Mouse (Mus musculus) liver, adult (tissue): ENCODE results near the gene Nf1.

Source experiments
- GATA4 ChIP-seq: IDR thresholded peaks from 2 replicates; pipeline ENCODE4 v1.6.1; 2014; ENCODE audit warnings: mild to moderate bottlenecking, low read length; ENCODE audit not compliant: insufficient replicate concordance

The Nf1 gene

DNA sequence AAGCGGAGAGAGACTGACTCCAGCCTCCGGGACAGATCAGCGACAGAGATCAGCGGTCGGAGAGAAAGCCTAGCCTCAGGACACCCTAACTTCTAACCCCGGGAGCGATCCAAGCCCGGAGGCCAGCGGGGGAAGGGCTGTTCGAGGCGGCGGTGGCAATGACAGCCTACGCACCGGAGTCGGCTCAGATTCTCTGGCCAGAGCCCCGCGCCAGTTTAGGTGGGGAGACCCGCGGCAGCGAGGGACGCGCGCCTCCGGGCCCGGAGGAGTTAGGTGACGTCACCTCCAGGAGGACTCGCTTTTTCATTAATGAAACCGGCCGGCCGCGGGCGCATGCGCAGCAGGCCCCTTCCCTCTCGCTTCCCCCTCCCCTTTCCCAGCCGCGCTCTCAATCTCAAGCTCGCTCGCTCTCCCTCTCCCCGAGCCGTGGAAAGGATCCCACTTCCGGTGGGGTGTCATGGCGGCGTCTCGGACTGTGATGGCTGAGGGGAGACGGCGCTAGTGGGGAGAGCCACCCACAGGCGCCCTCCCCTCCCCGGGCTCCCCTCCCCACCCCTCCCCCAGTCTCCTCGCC, at the start of gene Nf1:
Nf1 (plus strand) TSS at position 460 of the 574 bp plus-strand sequence.
- TF ChIP-seq GATA4 = no peak; the same call in 1 of the 2 replicates

DNA sequence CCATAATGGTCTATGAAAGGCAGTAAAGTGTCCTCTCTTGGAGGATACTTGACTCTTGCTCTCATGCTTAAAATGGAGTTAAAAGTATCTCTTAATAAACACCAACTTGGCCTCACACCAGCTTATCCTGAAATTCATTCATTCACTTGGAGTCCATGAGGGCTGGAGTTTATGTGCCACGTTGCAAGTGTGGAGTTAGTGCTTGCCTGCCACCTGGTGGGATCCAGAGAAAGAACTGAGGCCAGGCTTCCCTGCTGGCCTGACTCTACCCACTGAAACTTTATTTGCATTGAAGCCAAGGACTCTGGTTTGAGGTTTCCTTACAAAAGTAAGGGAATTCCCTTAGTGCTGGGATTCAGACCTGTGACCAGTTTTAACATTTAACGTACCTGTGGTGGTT, 49.0 kb upstream of the Nf1 start:
- TF ChIP-seq GATA4 = no peak

DNA sequence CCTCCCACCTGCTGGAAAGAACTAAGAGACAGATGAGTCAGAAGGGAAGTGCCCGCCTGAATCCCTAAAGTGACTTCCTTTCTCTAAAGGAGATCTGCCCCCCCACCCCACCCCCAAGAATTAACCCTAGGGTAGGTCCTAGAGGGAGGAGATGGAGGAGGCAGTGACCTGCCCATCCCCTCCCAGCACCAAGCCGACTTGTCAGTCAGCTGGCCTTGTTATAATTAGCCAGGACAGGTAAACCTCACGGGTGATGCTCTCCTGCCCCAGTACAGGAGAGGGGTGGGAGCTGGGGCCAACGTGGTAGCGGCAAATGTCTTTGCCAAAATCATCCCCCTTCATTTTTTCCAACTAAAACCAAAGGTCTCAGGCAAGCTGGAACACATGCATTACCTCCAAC, 47.8 kb upstream of the Nf1 start:
- TF ChIP-seq GATA4 = no peak

DNA sequence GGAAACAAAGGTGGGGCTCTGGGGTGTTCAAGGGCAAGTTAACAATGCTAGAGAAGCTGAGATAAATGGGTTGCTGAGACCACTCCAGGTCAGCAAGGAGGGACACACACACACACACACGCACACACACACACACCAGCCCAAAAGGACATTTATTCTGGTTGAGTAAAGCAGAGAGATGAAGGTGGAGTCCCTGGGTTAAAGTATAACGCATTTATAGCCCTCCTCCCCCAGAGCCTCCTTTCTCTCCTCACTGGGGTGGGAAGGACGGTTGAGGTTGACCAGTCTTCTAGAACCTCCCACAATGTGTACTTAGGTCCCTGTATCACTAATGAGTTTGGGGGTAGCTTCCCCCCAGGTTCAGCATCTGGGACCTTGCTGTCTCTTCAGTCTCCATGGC, 47.4 kb upstream of the Nf1 start:
- TF ChIP-seq GATA4 = no peak

DNA sequence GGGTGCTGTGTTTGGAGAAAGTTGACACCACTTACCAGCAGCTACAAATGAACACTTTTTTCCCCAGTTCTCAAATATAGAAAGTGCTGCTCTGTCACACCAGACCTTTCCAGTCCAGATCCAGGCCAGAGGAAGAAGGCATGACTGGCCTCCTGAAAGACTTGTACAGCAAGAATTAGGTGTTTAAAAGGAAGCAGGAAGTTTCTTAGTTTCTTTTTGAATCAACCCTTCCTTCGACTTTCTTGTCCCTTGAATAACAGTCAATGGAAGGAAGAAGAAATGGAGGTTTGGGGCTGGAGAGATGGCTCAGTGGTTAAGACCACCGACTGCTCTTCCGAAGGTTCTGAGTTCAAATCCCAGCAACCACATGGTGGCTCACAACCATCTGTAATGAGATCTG, 46.5 kb upstream of the Nf1 start:
- no peak for TF ChIP-seq GATA4

DNA sequence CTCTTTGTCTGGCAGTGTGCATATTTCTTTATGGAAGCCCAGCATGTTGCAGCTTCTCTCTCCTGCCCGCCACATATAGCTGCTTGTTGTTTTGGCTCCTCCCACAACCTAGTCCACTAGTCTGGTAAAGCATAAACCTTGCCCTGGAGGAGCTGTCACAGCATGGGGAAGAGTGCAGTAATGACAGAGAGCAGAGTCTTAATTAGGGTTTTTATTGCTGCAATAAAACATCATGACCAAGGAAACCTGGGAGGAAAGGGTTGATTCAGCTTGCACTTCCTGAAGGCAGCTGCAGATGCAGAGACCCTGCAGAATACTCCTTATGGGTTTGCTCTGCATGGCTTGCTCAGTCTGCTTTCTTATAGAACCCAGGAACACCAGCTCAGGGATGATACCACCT, 45.5 kb upstream of the Nf1 start:
- no peak for TF ChIP-seq GATA4

DNA sequence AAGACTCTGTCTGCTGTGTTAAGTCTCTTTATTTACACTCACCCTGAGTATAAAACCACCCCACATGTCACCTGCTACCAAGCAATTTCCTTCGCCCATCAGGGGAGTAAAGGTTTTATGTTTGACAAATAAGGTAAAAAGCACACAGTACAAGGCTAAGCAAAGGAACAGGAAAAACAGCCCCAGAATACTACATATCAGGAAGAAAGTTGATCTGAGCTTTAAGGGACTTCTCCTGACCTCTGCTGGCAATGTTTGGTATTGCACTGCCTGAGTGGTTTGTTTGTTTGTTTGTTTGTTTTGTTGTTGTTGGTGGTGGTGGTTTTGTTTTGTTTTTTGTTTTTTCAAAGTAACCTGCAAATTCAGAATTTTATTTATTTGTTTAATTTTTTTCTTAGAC, 43.3 kb upstream of the Nf1 start:
- TF ChIP-seq GATA4 = no peak

DNA sequence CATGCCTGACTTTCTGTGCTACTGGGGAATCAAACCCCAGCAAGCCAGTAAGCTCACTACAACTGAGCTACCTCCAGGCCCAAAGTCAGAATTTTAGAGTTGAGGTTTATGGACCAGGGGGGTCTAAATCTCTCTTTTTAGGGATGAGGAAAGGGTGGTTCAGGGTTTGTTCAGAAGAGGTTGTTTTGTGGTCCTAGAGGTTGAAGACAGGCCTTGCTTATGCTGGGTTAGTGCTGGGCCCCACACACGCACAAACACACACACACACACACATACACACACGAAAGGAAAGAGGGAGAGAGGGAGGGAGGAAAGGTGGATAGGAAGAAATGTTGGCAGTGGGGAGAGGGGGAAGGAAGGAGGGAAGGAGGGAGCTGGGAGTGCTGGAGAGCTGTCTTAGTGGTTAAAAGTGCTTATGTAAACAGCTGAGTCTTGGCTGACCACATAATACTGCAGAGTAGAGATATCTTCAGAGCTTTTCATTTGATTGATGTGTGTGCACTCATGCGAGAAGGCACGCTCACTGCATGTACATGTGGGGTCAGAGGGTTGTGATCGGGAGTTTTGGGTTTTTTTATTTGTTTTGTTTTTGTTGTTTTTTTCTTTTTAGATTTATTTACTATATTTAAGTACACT, 42.5 kb upstream of the Nf1 start, which contains the start of gene Gm9964:
Gm9964 (minus strand) TSS at position 51 of the 636 bp plus-strand sequence.
- no peak for TF ChIP-seq GATA4

DNA sequence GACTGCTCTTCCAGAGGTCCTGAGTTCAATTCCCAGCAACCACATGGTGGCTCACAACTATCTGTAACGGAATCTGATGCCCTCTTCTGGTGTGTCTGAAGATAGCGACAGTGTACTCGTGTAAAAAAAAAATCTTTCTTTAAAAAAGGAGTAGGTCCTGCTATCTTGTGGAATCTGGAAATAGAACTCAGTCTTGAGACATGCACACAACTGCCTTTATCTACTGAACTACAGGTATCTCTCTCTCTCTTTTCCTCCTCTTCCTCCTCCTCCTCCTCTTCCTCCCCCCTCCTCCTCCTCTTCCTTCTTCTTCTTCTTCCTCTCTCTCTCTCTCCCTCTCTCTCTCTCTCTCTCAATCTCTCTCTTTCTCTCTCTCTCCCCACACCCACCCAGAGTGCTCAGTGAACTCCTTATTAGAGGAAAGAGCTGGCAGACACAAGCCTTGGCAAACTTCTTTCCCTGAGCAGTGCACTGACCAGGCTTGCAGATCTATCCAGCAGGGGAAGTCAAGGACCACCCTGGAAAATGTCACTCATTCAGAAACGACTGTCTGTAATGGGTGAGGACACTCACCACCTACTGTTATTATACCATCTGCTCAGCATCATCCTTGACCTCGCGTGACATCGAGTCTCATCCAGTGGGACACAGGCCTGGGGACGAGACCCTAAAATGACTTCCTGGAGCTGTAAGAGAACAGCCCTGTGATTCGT, 39.6 kb upstream of the Nf1 start:
- no peak for TF ChIP-seq GATA4

DNA sequence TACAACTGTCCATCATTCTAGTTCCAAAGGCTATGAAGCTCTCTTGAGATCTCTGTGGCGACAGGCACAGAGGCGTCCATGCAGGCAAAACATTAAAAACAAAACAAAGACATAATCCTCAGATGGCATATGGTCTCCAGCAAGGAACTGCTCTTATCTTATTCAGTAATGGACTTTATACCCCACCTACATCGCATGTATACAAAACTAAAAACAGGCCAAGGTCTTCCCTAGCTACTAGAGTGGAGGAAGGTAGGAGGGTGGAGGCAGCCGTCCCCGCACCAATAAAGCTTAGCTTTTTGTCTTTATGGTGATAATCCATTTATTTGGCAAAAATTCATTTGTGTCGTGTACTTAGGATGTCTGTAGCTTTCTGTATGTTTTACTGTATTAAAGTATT, 36.4 kb upstream of the Nf1 start:
- no peak for TF ChIP-seq GATA4

DNA sequence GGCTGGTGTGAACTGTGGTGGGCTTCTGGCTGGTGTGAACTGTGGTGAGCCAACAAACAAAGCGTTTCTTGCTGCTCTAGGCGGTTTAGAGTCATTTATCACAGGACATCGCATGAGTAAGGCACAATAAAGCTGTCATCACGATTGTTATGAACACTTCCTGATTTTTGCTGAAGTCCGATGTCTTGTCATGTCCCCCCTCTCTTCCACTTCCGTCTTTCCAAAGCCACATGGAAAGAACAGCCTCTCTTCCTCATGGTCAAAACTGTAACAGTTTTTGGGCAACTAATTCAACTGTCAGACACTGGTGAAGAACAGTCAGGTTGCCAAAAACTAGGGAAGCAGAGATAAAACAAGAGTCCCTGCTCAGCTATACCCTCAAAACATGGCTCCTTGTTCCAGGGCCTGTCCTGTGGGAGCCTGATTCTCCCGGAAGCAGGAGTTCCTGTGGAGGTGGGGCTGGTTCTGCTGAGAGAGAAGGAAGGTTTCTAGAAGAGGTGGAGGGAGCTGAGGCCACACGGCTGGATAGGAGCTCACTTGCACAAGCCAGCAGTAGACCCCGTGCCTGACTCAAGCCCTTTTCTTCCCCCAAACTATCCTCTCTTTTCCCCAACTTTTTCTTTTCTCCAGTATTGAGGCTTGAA, 33.7 kb upstream of the Nf1 start:
- TF ChIP-seq GATA4 = no peak

DNA sequence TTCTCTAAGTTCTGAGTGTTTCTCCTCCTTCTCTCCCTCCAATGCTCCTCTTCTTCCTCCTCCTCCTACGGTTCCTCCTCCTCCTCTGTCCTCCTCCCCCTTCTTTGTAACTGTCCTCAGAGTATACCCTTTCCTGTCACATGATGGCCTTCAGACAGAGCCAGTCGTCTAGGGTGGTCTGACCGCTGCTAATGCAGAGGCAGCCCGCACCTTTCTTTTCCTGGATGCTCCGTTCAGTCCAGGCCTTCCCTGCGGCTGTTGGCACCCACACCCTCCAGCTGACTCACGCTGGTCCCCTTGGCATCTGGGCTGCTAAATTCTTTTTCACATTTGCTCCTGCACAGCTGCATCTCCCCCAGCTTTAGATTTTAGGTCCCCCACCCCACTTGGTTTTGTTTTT, 33.0 kb upstream of the Nf1 start:
- TF ChIP-seq GATA4 = no peak

DNA sequence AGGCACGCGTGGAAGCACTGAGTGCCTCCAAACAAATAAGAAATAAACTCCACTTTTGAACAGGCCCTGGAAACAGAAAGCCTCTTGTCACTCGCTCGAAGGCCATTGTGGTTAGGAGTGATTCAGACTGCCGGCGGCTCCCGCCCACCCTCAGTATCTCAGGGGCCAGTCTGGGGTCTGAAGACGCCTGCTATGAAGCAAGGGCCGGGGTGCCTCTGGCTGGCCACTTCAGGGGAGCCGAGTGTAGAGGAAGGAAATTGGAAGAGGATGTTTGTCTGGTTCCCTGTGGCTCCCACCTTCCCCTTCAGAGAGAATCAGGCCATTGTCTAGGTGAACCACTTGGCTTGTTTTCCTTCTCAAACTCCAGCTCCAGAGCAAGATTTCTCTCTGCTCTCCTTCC, 32.5 kb upstream of the Nf1 start:
- no peak for TF ChIP-seq GATA4

DNA sequence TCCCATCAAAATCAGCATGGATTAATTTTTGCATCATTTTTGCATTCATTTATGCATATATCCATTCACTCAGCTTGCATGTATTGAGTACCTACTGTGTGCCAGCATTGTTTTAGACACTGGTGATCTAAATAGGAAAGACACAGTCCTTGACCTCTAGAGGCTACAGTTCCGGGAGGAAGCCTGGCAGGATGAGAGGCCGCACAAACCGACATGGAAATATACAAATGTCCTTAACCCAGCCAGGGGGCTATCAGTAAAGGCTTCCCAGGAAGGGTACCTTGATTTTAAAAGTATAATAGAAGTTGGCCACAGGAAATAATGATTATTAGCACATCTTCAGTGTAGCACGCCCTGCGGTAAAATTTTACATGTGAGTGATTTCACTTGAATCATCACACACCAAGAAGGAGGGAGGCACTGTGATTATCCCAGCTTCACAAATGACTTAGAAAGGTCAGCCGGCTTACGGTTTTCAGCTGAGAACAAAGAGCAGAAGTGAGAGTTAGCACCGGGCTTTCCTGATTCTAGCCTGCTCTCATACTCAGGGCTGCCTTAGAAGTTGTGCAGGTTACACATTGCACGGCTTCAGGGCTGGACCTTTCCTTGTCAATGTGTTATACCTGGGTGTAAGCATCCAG, 31.8 kb upstream of the Nf1 start:
- TF ChIP-seq GATA4 = peak; percentile 65; the same call in 1 of the 2 replicates

DNA sequence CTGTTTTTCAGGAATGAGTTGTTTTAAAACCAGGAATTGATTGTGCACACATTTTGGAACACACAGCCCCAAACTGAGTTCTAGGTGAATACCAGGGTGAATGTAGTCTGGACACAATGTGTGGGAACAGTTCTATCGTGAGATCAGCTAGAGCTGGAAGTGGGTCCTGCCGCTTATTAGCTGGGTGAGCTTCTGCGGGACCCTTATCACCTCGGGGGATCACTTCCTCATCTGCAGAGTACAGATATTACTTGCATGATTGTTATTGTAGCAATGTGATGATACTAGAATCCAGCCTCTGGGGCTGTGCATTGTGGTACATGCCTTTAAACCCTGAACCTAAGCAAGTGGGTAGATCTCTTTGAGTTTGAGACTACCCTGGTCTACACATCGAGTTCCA, 29.0 kb upstream of the Nf1 start:
- TF ChIP-seq GATA4 = no peak
